Mouse (Mus musculus) activated CD4-positive, CD25-positive, alpha-beta regulatory T cell, adult 4 months (primary cell): ENCODE measurements at regions not wholly inside any gene's neighbourhood (a gene's known extent, or its start where the extent isn't known, plus 50 kb on each side); places are given as distances from the start of the nearest gene placed in this dataset.

Experiments used
- ATAC-seq: one replicate; pipeline ENCODE4 v1.8.0; 2017

DNA sequence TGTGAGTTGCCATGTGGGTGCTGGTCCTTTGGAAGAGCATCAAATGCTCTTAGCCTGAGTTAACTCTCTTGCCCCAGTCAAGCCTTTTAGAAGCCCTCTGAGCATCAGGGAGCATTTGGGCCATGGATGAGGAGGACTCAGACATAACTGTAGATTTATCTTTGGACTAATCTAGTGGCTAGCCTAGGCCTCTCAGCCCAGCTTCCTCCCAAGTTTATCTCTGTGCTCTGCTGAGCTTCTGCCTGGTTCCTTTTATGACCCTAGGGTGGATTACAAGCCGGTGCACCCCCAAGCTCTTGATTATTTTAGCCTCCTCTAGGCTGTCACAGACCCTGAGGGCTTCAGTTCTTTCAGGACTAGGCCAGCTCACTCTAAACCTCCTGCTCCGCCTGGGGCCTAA lies 102.6 kb upstream of the Vps8 start:
- no peak for ATAC-seq

DNA sequence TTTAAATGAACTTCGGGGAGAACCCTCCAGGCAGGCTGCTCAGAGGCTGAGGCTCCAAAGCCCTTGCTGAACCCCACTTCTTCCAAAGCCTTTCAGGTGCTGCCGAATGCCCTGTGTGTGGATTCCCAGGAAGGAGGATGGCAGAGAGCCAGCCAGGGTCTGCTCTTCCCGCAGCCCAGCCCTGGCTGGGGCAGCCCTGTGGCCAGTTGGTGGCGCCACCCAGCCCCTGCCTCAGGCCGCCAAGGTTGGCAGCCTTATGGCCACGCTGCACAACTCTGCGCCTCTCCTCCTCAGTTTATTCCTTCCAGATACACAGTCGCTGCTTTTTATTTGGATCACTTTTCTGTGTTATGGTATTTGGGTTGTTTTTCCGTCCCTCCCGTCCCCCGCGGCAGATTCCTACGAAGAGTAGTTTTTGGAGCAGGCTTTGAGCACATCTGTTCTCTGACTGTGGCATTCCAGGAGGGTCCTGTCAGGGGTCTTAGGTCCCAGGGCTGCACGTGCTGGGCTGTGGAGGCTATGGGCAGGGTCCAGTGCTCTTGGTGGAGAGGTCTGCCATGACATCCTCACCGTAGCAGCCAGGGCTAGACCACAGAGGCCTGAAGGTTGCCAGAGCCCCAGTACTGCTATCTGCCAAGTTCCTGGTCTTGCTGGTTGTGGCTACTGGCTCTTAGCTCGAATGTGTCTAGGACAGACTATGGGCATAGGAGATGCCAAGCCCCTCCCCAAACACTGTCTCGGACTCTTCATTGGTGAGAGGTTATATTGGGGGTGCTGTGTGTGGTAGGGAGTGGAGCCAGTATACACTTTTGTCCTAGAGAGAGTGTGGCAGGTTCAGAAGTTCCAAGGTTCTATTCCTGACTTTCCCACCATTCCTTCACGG lies 101.5 kb upstream of the Vps8 start:
- no peak for ATAC-seq

DNA sequence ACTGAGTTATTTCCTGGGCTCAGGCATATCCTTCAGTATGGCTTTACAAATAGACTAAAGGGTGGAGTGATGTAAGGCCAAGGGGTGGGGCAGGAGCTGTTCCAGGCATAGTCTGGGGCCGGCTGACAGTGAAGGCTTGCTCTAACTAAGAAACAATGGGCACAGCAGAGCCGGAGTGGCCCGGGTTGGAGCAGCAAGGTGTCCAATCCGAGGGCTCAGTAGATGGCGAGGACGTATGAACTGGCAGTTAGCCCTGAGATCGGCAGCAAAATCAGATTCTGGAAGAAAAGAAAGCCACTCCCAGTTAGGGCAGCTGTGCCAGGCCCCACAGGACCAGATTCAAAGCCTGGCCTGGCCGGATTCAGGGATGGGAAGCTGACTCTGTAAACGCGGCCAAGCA lies 100.5 kb upstream of the Vps8 start:
- no peak for ATAC-seq

DNA sequence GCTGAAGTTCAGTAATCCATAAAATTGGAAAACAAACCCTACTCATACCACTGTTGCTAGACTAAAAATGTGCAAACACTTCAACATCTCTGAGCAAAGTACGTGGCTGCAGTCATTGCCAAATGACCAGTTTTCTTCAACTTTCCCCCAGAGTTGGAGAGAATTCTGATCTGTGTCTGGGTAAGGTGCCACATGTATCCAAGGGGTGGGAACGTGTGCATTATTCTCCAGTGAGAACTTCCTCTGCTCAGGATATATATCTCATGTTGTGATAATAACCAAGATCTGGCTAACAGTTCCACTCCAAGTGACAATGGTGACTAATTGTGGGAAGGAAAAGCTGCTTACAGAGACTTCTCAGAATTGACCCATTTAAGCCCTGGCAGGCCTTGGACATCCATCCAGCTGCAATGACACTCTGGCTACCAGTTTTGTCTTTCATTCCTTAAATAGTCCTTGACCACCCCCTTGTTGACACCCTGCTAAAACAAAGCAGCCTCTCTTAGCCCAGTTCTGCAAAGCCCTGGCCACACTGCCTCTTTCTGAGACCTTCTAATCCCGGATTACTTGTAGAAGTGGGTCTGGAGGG lies 99.4 kb upstream of the Vps8 start:
- ATAC-seq: no peak

DNA sequence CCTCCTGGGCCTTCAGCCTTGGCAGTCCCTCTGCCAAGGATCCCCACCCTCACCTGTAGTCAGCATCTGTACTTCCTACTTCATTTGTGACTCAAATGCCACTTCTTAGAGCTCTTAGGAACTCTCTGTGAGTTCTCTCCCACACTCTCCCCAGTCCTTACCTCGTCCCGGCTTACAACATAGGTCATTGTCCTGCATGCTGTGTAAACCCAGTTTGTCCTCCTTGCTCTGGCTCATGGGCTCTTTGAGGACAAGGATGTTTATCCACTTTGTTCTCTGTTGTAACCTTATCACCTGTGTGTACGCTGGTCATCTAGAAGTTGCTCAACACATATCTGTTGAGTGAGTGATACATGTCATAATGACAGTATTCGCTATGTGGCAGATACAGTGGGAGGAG lies 94.9 kb upstream of the Vps8 start:
- no peak for ATAC-seq

DNA sequence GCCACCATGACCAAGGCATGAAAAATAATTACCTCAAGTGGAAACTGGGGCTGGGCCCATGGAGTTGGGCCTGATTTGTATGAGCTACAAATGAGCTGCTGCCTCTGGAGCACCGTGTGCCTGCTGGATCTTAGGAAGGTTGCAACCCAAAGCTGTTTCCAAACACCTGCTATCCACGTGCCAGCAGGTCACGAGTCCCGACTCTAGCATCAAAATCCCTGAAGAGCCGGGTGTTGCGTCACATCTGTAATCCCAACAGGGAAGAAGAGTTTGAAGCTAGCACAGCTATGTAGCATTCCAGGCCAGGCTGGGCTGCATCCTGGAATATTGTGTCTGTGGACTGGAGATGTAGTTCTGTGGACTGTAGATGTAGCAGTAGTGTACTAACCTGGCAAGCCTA lies 93.7 kb upstream of the Vps8 start:
- no peak for ATAC-seq

DNA sequence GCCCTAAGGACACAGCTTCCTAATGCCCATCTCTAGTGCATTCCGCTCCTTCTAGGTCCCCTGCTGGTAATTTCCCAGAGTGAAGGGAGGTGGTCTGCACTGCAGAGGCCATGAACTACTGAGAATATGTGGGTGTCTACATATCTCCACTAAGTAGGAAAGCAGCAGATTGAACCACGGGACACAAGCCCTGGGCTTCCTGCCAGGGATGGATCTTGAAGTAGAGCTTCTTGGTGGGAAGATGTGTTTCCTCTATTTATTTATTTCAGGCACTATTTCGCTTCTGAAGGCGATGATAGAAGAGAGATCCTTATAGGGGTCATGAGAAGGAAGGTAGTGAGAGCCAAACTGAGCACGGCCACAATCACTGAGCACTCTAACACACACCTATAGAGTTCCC lies 91.7 kb upstream of the Vps8 start:
- ATAC-seq: no peak

DNA sequence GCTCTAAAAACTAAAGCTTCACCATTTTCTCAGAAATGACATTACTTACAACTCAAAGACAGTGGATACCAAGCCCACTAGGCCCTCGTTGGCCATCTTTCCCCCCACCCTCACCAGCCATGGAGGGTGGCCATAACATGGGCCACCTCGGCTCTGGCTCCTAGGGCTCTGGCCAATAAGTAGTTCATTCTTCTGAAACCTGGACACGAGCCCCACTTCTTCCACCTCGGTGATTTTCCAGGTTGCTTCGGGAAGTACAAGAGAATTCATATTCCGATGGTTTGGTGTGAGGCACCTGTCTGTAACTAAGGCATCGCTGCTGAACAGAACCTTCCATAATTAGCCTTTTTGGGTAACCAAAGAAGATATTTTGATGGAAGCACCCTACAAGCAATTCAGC lies 90.5 kb upstream of the Vps8 start:
- ATAC-seq: no peak

DNA sequence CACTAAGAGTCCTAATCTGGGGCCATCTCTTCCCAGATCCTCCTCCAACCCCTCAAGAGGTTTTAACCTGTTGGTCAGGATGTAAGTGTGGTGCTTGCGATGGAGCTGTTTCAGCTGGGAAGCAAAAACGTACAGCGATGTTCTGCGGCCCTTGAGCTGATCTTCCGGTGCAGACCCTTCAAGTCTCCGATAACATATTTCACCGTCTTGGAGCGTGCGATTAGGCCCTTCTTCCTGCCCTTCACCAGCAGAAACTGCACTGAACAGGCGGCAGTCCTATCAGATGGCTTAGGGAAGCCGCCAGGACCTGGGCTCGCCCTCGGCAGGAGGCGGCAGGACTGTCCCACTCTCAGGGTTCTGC lies 90.1 kb upstream of the Vps8 start:
- ATAC-seq: peak; percentile 53

DNA sequence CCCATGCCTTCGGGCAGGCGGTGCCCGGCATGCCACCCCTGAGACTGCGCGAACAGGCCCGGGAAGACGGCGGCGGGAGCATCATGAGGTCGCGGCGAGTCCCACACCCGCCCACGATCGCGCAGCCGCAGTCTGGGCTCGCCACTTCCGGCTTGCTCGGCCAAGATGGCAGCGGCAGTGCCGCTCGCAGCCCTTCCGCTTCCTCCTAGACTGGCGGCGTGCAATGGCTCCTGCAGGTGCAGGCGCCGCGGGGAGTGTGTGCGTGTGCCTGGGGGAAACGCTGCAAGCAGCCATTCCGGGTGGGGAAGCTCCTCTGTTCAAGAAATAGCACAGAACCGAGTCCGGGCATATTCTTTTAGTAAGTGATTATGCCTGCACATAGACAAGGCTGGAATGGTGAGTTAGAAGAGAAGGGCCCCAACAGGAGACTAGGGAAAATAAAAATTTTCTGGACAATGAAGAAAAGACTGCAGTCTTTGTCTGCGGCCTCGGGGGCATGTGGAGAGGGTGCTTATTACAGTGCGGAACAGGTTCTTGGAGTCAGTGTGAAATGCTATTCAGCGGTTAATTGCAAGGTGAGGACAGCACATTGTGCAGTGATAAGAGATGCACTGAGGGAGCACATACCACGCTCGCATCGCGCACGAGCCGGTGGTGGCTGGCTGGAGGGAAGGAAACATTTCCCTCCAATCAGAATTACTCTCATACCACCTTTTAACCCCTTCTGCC lies 89.5 kb upstream of the Vps8 start:
- ATAC-seq: peak; percentile 97

DNA sequence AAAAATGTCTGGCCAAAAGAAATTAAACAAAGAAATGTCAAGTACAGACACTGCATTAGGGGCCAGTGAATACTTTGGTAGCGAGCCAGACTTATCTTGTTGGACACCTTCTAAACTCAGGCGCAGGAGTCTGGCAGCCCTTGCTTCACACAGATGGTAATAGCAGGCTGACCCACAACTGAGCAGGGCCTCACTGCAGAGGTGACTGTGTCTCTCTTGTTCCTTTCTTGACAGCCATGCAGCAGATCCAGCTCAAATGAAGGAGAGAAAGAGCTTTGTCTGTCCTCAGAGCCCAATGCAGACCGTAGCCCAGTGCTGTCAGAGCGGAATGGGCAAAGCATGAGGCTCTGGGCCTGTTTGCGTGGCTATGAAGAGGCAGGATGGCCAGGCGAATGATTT lies 83.9 kb upstream of the Vps8 start:
- ATAC-seq: no peak

DNA sequence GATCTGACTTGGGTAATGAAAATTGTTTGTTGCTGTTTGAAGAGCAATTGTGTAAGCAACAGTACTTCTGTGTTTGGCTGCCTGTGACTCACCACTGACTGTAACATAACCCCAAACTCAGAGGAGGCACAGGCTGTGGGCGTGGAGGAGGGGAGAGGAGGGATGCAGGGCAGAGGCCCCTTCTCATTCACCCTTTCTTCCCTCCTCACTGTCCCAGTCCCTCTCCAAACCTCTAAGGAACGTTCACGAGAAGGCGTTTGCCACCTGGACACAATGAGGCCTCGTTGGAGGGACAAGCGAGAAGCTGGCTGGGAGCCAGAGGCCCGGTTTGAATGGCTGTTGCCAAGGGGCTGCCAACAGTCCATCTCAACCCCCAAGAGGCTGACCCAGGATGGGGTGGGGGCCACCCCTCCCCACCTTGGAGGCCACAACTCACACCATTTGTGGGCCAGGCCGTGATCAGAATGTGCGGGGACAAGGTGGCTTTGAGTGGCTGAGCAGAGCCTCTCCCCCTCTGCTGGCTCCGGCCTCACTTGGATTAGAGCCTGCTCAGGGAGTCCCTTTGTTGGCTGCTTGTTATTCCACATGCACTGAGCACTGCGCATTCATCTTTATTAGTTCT lies 83.3 kb upstream of the Vps8 start:
- no peak for ATAC-seq

DNA sequence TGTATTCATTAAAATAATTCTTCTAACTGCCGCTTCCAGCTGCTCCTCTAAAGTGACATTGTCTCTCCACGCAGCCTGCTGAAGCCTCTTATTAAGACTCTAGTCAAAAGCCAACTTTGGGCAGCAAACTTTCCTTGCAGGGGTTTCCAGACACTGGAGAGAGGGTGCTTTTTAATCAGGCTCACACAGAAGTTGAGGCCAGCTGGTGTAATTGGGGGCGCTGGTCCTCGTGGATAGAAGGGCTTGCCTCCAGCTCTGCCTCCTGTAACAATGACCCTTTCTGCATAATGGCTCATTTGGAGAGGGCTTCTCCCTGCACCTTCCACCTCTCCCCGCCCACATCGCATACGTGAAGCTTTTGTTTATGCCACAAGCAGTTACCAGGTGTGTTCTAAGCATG lies 82.8 kb upstream of the Vps8 start:
- ATAC-seq: no peak

DNA sequence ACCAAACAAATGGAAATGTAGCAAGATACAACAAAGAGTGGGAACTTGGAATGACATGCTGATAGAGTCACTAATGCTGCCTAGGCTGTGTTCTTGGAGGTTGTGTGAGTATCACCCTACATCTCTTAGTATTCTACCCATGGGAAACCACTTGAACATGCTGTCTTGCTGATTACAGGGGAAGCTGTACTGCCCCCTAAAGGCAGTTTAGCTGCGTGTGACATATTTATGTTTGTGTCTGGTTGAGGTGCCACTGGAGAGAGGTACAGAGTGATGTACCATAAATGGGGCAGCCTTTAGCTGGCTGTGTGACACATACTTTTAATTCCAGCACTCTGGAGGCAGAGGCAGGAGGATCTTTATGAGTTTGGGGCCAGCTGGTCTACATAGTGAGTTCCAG lies 73.0 kb upstream of the Vps8 start:
- no peak for ATAC-seq

DNA sequence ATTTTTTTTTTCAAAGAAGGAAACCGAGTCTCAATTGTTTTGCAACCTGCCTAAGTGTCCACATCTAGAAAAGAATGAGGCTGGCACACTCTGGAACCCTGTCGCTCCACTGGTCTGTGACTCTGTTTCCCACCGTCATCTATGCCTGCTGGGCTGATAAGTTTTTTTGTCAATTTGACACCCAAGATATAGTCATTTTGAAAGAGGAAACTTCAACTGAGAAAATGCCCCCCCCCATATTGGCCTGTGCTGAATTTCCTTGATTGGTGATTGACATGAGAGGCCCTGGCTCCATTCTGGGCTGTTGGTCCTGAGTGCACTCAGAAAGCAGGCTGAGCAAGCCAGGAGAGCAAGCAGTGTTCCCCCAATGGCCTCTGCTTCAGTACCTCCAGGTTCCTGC lies 71.6 kb upstream of the Vps8 start:
- ATAC-seq: no peak

DNA sequence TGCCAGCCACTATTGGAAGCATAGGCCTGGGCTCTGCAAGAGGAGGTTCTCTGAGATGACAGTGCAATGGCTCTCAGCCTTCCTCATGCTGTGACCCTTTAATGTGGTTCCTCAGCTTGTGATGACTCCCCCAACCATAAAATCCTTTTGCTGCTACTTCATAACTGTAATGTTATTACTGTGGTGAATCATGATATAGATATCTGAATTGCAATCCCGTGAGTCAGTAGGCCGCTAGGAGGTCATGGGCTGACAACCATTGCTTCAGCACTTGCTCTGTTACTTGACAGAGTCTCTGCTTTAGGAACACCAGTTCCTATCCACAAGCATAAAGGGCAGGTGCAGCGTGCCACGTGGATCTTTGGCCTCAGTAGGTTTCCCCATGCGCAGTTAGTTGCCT lies 69.8 kb upstream of the Vps8 start:
- ATAC-seq: no peak

DNA sequence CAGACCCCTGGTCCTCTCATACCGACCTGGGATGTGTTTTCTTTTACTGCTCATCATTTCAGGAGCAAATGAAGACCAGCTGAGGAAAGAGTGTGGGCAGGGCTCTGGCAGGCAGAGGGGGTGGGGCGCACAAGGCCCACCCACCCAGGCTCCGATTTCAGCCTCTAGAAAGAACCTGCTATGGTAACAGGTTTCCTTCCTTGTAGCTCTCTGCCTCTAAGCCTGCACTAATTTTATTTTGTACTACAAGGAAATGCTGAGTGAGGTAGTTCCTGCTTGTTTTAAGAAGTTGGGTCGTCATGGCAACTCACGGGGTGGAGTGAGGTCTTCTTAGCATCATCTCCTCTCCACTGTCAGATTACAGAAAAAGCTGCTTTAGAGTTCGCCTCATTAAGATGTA lies 69.4 kb upstream of the Vps8 start:
- no peak for ATAC-seq

DNA sequence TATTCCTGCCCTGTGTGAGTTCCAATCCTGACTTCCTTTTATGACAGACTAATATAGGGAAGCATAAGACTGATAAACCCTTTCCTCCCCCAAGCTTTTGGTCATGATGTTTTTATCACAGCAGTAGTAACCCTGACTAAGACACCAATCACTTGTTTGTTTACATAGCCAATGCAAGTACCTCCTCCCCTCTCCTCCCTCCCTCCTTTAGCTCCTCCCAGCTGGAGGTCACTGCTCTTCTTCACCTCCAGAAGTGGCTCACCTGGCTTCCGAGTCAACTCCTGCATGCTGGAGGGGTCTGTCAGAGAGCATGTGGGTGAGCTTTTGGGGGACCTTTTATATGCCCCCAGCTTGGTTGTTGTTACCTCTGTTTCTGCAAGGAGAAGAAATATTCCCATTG lies 67.3 kb upstream of the Vps8 start:
- ATAC-seq: no peak

DNA sequence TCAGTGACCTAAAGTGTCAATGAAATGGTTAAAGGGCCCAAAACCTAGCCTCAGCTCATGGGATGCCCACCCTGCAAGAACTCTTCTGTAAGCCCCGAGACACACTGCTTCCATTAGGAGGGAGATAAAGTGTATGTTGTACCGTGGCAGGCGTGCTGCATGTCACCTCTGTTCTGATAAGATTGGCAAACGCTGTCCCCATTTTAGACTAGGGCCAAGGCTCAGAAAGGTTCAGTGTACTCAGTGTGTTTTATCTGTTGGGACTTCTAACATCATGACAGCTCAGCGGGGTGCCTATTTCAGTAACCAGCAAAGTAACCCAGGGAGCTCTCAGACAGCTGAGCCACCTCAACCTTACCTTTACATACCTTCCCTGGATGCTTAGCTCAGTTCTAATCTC lies 65.5 kb upstream of the Vps8 start:
- ATAC-seq: no peak

DNA sequence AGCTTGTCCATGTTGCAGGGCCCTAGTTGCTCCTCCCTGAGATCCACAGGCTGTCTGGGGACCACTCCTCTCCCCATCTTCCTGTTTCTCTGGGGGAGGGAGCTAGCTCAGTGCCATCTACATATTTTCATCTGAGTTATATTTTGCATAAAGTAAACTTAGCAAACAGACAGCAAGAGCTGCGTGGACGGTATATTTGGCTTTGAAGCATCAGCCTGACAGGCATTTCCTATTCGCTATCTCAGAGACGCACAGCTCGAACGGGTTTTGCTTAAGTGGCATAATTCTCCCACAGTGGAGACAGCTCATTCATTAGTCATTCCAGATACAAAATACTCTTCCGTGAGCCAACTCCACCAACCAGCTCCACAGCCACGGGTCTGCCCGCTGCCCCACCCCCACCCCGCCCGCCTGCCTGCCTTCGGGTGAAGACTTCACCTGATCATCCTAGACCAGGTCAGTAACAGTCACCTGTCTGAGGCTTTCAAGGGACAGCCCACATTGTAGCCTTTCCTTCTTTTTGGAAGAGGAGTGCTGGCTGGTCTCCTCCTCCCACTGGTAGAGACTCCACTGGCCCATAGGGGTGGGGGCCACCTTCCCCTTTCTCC lies 64.5 kb upstream of the Vps8 start:
- ATAC-seq: no peak

DNA sequence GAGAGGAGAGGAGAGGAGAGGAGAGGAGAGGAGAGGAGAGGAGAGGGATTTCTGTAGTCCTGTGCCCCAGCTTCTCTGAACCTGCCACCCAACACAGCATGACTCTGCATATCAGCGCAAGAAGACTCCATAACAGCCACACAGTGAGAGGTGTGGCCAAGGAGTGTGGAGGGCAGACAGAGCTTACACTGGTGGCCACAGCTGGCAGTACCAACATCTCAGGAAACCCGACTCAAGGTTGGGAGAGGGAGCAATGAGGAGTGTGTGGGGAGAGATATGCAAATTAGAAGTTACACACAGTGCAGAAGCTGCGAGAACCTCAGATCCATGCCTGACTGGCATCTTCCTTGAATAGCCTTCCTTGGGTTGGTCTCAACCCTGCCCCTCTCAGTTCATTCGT lies 63.5 kb upstream of the Vps8 start:
- ATAC-seq: no peak

DNA sequence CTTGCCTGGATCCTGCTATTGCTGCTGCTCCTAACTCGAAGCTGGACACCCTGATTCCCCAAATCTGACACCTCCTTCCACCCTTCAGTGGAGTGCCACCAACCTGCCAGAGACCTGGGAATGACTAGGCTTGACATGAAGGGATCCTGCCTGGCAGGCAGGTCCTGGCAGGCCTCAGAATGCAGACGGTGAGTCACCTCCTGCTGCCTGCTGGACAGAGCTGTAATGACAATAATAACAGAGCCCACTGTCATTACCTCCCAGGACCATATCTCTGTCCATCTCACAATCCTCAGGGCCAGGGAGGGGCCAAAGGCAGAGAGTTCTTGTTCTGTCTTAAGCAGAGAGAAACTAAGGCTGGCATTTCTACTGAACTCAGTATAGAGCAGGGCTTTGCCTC lies 61.5 kb upstream of the Vps8 start:
- ATAC-seq: no peak

DNA sequence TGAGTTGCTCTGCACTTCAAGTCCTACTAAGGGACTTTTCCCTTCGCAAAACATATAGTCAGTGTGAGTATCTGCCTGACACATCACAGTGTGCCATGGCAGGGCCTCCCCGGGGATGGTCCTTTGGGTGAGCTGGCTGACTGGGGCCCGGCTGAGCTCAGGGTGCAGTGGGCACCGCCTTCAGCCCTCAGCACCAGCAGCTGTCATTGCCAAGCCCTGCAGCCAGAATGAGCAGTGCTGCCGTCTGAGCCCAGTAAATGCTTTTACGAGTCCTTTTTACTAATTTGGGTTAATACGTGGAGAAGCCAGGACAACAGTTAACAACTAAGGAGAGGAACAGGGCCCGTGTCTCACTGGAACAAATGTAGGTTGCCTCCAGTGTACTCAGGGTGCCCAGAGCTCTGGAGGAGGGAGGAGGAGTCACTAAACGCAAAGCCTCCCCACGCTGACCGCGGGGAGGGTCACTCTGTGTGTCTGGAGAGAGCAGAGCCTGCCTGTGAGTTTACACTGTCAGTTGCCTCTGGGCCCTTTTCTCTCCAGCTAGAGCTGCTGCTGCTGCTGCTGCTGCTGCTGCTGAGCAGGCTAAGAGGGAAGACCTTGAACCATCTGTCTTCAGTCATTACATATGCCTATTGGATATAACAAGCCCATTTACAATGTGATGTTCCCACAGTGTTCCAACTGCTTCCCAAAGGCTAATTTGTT lies 60.1 kb upstream of the Vps8 start:
- no peak for ATAC-seq
